Mouse (Mus musculus): Measurements from ENCODE around the gene Rcor3. TPM values are rescaled to one million over a fixed set of nuclear protein-coding genes. Genes with fewer than 3 reads are reported as not detected.

Rcor3 gene
- polyA plus RNA-seq, 1 experiment from 2014 or later, result 16.0 TPM

DNA sequence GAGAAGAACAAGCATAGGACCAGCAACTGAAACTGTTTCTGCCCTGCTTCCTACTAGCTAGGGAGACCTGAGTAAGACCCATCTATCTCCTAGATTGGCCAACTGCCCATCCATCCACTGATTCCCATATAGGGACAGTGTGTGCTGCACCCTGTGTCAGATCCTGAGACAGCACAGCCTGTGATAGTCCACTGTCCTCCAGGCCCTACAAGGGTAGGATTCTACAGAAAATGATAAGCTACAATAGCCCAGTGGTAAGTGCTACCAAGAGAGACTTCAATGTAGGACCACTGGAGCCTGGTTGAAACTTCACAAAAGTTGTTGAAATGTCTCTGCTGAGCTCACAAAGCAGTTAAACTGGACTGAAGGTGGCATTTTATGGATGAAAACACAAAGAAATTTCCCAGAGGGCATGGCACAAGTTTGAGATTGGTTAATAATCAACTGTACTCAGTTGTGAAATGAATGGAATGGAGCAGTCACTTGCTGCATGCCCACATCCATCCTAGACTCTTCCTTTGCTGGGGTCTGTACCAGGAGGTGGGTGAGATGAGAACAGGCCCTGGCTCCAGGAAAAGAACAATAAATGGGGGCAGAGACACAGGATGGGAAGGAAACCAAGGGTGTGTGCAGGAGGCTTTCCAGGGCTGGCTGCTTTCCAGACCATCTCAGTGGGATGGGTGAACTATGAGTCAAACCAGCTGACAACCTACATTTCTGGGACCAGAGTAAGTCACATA, 60.9 kb downstream of the Rcor3 start:
- Histone ChIP-seq H3K4me3 (no peak overlapping the region), H3K36me3 (no peaks in the 10 kb centered on the region), H3K27me3 (ENCODE audit: low read depth, poor library complexity, severe bottlenecking) (no peaks in the 10 kb centered on the region), H3K9me3 (replicated peaks) (peaks cover 13% of the 10 kb centered on the region), H3K27ac (replicated peaks) (no peak overlapping the region), H3K4me1 (0 out of 2 replicates have a peak, but pooled peaks cover 5% of the 10 kb centered on the region)
- DNase-seq (ENCODE audit: low spot score), result no peak

DNA sequence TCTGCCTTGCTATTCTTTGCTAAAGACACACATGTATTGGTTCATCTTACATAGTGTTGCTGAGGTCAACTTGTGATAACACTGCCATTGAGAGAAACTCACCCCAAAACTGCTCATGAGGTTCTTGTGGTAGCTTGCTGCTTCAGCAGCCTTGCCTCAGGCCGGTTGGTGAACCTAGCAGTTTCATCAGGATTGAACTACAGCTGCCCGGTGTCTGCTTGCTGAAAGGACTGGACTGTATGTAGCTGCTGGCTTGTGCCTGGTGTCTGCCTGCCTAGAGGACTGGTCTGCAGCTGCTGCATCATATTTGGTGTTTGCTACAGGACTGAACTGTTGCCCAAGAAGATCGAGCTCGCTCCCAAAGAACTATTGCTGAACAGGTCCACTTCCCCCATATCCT, 61.8 kb downstream of the Rcor3 start:
- H3K36me3 ChIP-seq, result no peaks in the 10 kb centered on the region
- no peak overlapping the region for H3K4me3 ChIP-seq
- peaks cover 5% of the 10 kb centered on the region; the same call in 1 of the 2 replicates for H3K9me3 ChIP-seq (replicated peaks)
- no peaks in the 10 kb centered on the region for H3K27me3 ChIP-seq (ENCODE audit: low read depth, poor library complexity, severe bottlenecking)
- H3K27ac ChIP-seq (replicated peaks), result no peak overlapping the region
- no peak for DNase-seq (ENCODE audit: low spot score)
- H3K4me1 ChIP-seq, result 0 out of 2 replicates have a peak, but pooled peaks cover 5% of the 10 kb centered on the region
- WGBS, result 85% methylated on average over 4 of the region's 4 CpGs

DNA sequence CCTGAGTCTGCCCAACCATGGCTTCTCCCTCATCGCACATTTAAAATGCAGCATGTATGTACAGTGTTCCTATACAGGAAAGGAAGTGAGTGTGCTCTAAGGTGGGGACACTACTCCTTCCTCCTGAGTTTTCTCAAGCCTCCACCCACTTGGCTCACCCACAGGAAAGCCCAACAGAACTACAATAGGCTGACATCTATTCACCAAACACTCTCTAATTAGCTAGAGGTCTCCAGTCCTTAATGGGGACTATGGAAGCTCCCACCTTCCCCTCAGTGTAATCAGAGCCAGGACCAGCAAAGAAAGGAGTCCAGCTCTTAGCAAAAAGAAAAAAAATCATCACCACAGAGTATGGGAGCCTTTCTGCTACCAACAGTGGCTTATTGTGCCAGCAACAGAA, 63.0 kb downstream of the Rcor3 start:
- WGBS, result 80% methylated on average over 1 of the region's 1 CpGs
- Histone ChIP-seq H3K4me1 (peaks cover 14% of the 10 kb centered on the region), H3K9me3 (replicated peaks) (no peaks in the 10 kb centered on the region), H3K27me3 (ENCODE audit: low read depth, poor library complexity, severe bottlenecking) (no peaks in the 10 kb centered on the region), H3K27ac (replicated peaks) (no peak overlapping the region), H3K4me3 (no peak overlapping the region), H3K36me3 (no peaks in the 10 kb centered on the region)
- DNase-seq (ENCODE audit: low spot score), result no peak

DNA sequence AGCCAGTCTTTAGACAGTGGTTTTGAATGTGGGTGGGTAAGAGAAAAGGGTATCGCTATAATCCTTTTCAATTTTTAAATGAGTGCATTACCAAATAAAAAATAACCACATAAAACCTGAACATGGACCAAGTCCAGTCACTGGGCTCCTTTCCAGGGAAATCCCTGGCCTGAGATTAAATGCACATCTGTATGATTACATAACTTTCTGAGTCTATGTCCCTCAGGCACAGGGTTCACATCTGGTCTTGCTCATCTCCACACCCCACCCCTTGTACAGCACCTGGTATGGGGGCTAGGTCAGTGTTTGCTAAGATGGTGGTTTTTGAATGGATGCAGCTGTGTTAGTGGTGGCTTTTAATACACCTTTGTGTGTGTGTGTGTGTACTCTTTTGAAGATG, 65.4 kb downstream of the Rcor3 start:
- WGBS, result 96% methylated on average over 1 of the region's 1 CpGs
- Histone ChIP-seq H3K27me3 (ENCODE audit: low read depth, poor library complexity, severe bottlenecking) (no peaks in the 10 kb centered on the region), H3K27ac (replicated peaks) (no peak overlapping the region), H3K36me3 (no peaks in the 10 kb centered on the region), H3K4me3 (no peak overlapping the region), H3K9me3 (replicated peaks) (no peaks in the 10 kb centered on the region), H3K4me1 (peaks cover 15% of the 10 kb centered on the region)
- no peak for DNase-seq (ENCODE audit: low spot score)

DNA sequence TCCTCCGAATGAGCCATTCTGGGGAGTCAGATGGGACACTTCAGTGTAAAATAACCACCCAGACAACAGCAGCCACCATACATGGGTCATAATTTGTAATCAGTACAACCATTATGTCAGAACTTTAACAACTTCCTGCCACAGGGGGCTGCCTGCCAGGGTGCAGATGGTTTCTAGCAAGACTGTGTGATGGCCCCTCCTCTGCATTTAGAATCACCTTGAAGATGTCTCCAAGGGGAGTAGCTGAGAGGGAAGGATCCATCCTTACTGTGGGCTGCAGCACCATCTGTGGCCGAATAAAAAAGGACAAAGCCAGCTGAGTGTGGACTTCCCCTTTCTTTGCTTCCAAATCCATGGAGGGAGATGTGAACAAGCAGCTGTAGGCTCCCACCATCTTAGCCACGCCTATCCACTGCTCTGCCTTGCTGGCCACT, 67.2 kb downstream of the Rcor3 start:
- Histone ChIP-seq H3K27me3 (ENCODE audit: low read depth, poor library complexity, severe bottlenecking) (no peaks in the 10 kb centered on the region), H3K27ac (replicated peaks) (no peak overlapping the region), H3K36me3 (no peaks in the 10 kb centered on the region), H3K4me1 (peaks cover 15% of the 10 kb centered on the region), H3K4me3 (no peak overlapping the region), H3K9me3 (replicated peaks) (no peaks in the 10 kb centered on the region)
- DNase-seq (ENCODE audit: low spot score), result no peak
- whole genome bisulfite sequencing, result 73% methylated on average over 3 of the region's 3 CpGs

- H3K27ac ChIP-seq (replicated peaks), result no peak overlapping the region
- 74% methylated on average over 13 of the region's 13 CpGs for WGBS
- H3K4me3 ChIP-seq, result no peak overlapping the region
- H3K4me1 ChIP-seq, result peaks cover 15% of the 10 kb centered on the region
- H3K27me3 ChIP-seq (ENCODE audit: low read depth, poor library complexity, severe bottlenecking), result no peaks in the 10 kb centered on the region
- no peaks in the 10 kb centered on the region for H3K36me3 ChIP-seq
- no peak for DNase-seq (ENCODE audit: low spot score)
- no peaks in the 10 kb centered on the region for H3K9me3 ChIP-seq (replicated peaks)
Observed at GRCm38 (mm10) chr1:192069971-192070591, 67.8 kb downstream of the Rcor3 start.

DNA sequence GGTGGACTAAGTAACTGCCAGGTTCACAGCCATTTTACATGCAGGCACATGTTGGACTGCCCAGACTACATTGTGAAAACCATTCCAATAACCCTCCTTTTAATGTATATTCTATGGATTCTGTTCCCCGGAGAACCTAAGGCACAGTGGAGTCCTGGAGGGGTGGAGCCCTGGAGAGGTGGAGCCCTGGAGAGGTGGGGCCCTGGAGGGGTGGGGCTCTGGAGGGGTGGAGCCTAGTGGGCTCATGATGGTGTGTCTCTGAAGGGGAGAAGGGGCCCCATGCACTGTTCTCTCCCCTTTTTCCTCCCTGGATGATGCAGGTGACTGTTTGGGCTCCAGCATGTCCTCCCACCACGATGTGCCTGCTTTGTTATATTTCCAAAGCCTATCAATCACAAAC, 69.7 kb downstream of the Rcor3 start:
- H3K36me3 ChIP-seq, result no peaks in the 10 kb centered on the region

GRCm38 (mm10) chr1:192066956-192067355, 70.9 kb downstream of the Rcor3 start:
- DNase-seq (ENCODE audit: low spot score), result no peak
- no peak overlapping the region for H3K27ac ChIP-seq (replicated peaks)
- no peaks in the 10 kb centered on the region for H3K36me3 ChIP-seq
- H3K9me3 ChIP-seq (replicated peaks), result no peaks in the 10 kb centered on the region
- H3K4me3 ChIP-seq, result no peak overlapping the region
- 92% methylated on average over 3 of the region's 3 CpGs for whole genome bisulfite sequencing
- H3K4me1 ChIP-seq, result peaks cover 10% of the 10 kb centered on the region
- H3K27me3 ChIP-seq (ENCODE audit: low read depth, poor library complexity, severe bottlenecking), result no peaks in the 10 kb centered on the region

More for the DNA sequence above, 69.7 kb downstream of the Rcor3 start:
- Histone ChIP-seq H3K4me3 (no peak overlapping the region), H3K27me3 (ENCODE audit: low read depth, poor library complexity, severe bottlenecking) (no peaks in the 10 kb centered on the region), H3K4me1 (peaks cover 12% of the 10 kb centered on the region), H3K9me3 (replicated peaks) (no peaks in the 10 kb centered on the region), H3K27ac (replicated peaks) (no peak overlapping the region)
- no peak for DNase-seq (ENCODE audit: low spot score)
- WGBS, result 74% methylated on average over 2 of the region's 2 CpGs

GRCm38 (mm10) chr1:192063209-192063946, 74.5 kb downstream of the Rcor3 start:
- Histone ChIP-seq H3K9me3 (replicated peaks) (no peaks in the 10 kb centered on the region), H3K4me3 (no peak overlapping the region), H3K4me1 (no peaks in the 10 kb centered on the region), H3K27me3 (ENCODE audit: low read depth, poor library complexity, severe bottlenecking) (no peaks in the 10 kb centered on the region), H3K36me3 (no peaks in the 10 kb centered on the region), H3K27ac (replicated peaks) (no peak overlapping the region)
- DNase-seq (ENCODE audit: low spot score), result no peak
- WGBS, result 90% methylated on average over 8 of the region's 8 CpGs

GRCm38 (mm10) chr1:192062682-192063081, 75.2 kb downstream of the Rcor3 start:
- DNase-seq (ENCODE audit: low spot score), result no peak
- WGBS, result 94% methylated on average over 14 of the region's 14 CpGs
- Histone ChIP-seq H3K9me3 (replicated peaks) (no peaks in the 10 kb centered on the region), H3K36me3 (no peaks in the 10 kb centered on the region), H3K27me3 (ENCODE audit: low read depth, poor library complexity, severe bottlenecking) (no peaks in the 10 kb centered on the region), H3K4me1 (no peaks in the 10 kb centered on the region), H3K27ac (replicated peaks) (no peak overlapping the region), H3K4me3 (no peak overlapping the region)

GRCm38 (mm10) chr1:192061666-192062306, 76.1 kb downstream of the Rcor3 start:
- Histone ChIP-seq H3K36me3 (no peaks in the 10 kb centered on the region), H3K9me3 (replicated peaks) (no peaks in the 10 kb centered on the region), H3K4me3 (no peak overlapping the region), H3K27me3 (ENCODE audit: low read depth, poor library complexity, severe bottlenecking) (no peaks in the 10 kb centered on the region), H3K4me1 (no peaks in the 10 kb centered on the region), H3K27ac (replicated peaks) (no peak overlapping the region)
- WGBS, result 86% methylated on average over 4 of the region's 4 CpGs
- DNase-seq (ENCODE audit: low spot score), result no peak

DNA sequence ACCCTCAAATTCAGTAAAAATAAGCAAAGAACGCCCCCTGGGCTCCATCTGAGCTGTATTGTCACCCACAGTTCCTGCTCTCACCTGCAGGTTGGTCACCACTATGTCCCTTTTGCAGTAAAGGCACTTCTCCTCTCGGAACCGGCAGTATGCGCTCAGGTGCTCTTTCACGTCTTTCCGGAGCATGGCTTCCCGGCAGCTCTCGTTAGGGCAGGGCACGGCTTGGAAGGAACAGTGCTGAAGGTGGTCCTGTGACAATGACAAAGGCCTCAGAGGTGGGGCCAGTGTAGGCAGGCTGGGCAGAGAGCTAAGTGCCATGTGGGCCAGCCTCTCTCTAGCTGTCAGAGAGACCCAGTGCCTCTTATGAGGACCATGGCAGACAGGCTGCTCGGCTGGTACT, 79.0 kb downstream of the Rcor3 start:
- H3K9me3 ChIP-seq (replicated peaks), result no peaks in the 10 kb centered on the region
- no peak for DNase-seq (ENCODE audit: low spot score)
- H3K27ac ChIP-seq (replicated peaks), result no peak overlapping the region
- no peaks in the 10 kb centered on the region for H3K27me3 ChIP-seq (ENCODE audit: low read depth, poor library complexity, severe bottlenecking)
- H3K4me3 ChIP-seq, result no peak overlapping the region
- no peaks in the 10 kb centered on the region for H3K4me1 ChIP-seq
- H3K36me3 ChIP-seq, result no peaks in the 10 kb centered on the region
- WGBS, result 84% methylated on average over 10 of the region's 10 CpGs

Data from midbrain, embryonic 10.5 days (tissue).